Mouse (Mus musculus) liver (tissue): ENCODE measurements around the gene Usp34.
"Not testable (repeated sequence)": the region's sequence is repeated elsewhere in the genome, so short reads cannot be mapped to it uniquely, and the experiment has no call there.

Experiments
- DNase-seq: peaks from one replicate; pipeline ENCODE4 v3.0.0-alpha.2; 2020; ENCODE audit warnings: mixed read lengths

Gene Usp34

GRCm38 (mm10) chr11:23504801-23505200 lies 198.1 kb downstream of the Usp34 start:
- DNase-seq = not testable (repeated sequence)

GRCm38 (mm10) chr11:23514785-23515184 lies 208.1 kb downstream of the Usp34 start:
- not testable (repeated sequence) for DNase-seq

- DNase-seq = no peak
Observed at GRCm38 (mm10) chr11:23515315-23515714, 208.6 kb downstream of the Usp34 start.

- DNase-seq = no peak
Observed at GRCm38 (mm10) chr11:23518981-23519380, 212.3 kb downstream of the Usp34 start.

GRCm38 (mm10) chr11:23520473-23521205 lies 213.9 kb downstream of the Usp34 start, which contains the start of gene 1700093K21Rik:
TSS of gene 1700093K21Rik (minus strand) at chr11:23521155.
- no peak for DNase-seq

- no peak for DNase-seq
Observed at GRCm38 (mm10) chr11:23537446-23537845, 230.8 kb downstream of the Usp34 start.
